Mouse (Mus musculus) ES-E14 (cell line): ENCODE results near the gene Tnfrsf25. TPM values are rescaled to one million over a fixed set of nuclear protein-coding genes. Genes with fewer than 3 reads are reported as not detected.

ENCODE experiments used
- DNase-seq: peaks from one replicate; pipeline ENCODE4 v3.0.0-alpha.2; 2013; ENCODE audit warnings: low read depth, low spot score
- H3K27ac ChIP-seq: 2 replicates; pipeline ENCODE4 v1.5.1; 2012; ENCODE audit warnings: low read depth, mild to moderate bottlenecking, low read length, moderate library complexity, mixed read lengths; ENCODE audit not compliant: poor library complexity, insufficient read depth, severe bottlenecking
- H3K36me3 ChIP-seq: 2 replicates; pipeline ENCODE4 v1.6.1; 2012; ENCODE audit warnings: mild to moderate bottlenecking, low read length, moderate library complexity, mixed read lengths; ENCODE audit not compliant: control insufficient read depth, poor library complexity, insufficient read depth, severe bottlenecking
- H3K4me1 ChIP-seq, 2 experiments: fragments of 150-350 bp in 1 of 2; sonication (generic) in 1 of 2; 2 replicates each; pipeline ENCODE4 v1.6.1; 2012; ENCODE audit warnings: low read length in 2 of 2, mild to moderate bottlenecking in 1 of 2, mixed read lengths in 1 of 2; ENCODE audit not compliant: control insufficient read depth in 2 of 2, insufficient read depth in 2 of 2, poor library complexity in 1 of 2
- H3K4me3 ChIP-seq, 2 experiments: fragments of 150-350 bp in 1 of 2; sonication (generic) in 1 of 2; 2 replicates each; pipeline ENCODE4 v1.5.1; 2012; ENCODE audit warnings: low read length in 2 of 2, low read depth in 1 of 2, mild to moderate bottlenecking in 1 of 2, mixed read lengths in 1 of 2; ENCODE audit not compliant: insufficient read depth in 1 of 2, poor library complexity in 1 of 2, severe bottlenecking in 1 of 2
- H3K9ac ChIP-seq: 2 replicates; pipeline ENCODE4 v1.6.1; 2012; ENCODE audit warnings: low read depth, mild to moderate bottlenecking, low read length, mixed read lengths; ENCODE audit not compliant: poor library complexity, insufficient read depth, severe bottlenecking
- H3K9me3 ChIP-seq: fragments of 150-350 bp; sonication (generic); 2 replicates; pipeline ENCODE4 v1.6.1; 2012; ENCODE audit warnings: low read depth, mild to moderate bottlenecking, low read length; ENCODE audit not compliant: control insufficient read depth, insufficient read depth
- CHD2 ChIP-seq: IDR thresholded peaks from 2 replicates; pipeline ENCODE4 v1.6.1; 2014; ENCODE audit warnings: mild to moderate bottlenecking, low read depth, low read length, inconsistent platforms
- in situ Hi-C, 2 experiments: fragments of 600-800 bp; cut with MboI; formaldehyde crosslinking; loops; one replicate each; pipeline ENCODE4 v1.15.1; 2025; ENCODE audit warnings: low sequenced_read_pairs in 2 of 2, inconsistent platforms in 1 of 2; ENCODE audit not compliant: unreplicated experiment in 2 of 2
- total RNA-seq: library from RNA; depleted of rRNA; stranded (reverse); fragments of 300-350 nt; gene quantifications from 2 replicates; pipeline ENCODE4 v1.2.3, GENCODE M21; 2012; rRNA removed

Gene Tnfrsf25
- total RNA-seq, 1 experiment: 3.8 TPM

DNA sequence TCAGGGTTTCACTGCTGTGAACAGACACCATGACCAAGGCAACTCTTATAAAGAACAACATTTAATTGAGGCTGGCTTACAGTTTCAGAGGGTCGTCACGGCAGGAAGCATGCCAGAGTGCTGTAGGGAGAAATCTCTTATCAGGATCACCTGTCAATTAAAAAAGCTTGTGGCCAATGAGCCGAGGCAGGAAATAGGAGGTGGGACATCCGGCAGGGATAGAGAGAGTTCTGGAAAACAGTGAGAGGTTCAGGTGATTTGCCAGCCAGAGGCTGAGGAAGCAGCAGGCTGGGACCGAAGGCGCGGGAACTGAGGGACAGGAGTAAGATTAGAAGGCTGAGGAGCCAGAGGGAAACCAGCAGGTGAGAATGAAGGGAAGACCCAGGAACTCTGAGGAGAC is 53.4 kb downstream of the Tnfrsf25 start:
- H3K4me3 ChIP-seq: peak overlapping the region in 1 of 2 experiments; percentile 16; a peak in 1 of 4 replicates
- H3K27ac ChIP-seq: no peak overlapping the region
- no peaks in the 10 kb centered on the region for H3K9me3 ChIP-seq
- peaks cover 0 to 8% of the 10 kb centered on the region in 2 experiments; a peak in 1 of 4 replicates for H3K4me1 ChIP-seq
- H3K9ac ChIP-seq: peak overlapping the region; percentile 64; the same call in 1 of the 2 replicates
- no peak for DNase-seq
- TF ChIP-seq CHD2: no peak
- no peaks in the 10 kb centered on the region for H3K36me3 ChIP-seq
- in situ Hi-C loops: no loop called here

Other genes with a start within 250 kb of the Tnfrsf25 start
- 98.2 and 103 TPM in 2 replicates for gene Dnajc11, start 182.2 kb upstream of the Tnfrsf25 start, total RNA-seq
- 7.6 and 12.5 TPM in 2 replicates for gene Thap3, start 126.9 kb upstream of the Tnfrsf25 start, total RNA-seq
- gene Phf13, start 119.7 kb upstream of the Tnfrsf25 start, total RNA-seq: 22.2 and 29.2 TPM in 2 replicates
- 19.7 and 21.0 TPM in 2 replicates for gene Klhl21, start 107.1 kb upstream of the Tnfrsf25 start, total RNA-seq
- gene Zbtb48, start 88.3 kb upstream of the Tnfrsf25 start, total RNA-seq: 18.7 and 31.7 TPM in 2 replicates
- 1.9 and 3.0 TPM in 2 replicates for gene Tas1r1, start 77.4 kb upstream of the Tnfrsf25 start, total RNA-seq
- gene Nol9, start 76.6 kb upstream of the Tnfrsf25 start, total RNA-seq: 70.1 and 81.7 TPM in 2 replicates
- 37.3 and 81.4 TPM in 2 replicates for gene Plekhg5, start 43.4 kb upstream of the Tnfrsf25 start, total RNA-seq
- 5.6 and 6.6 TPM in 2 replicates for gene Espn, start 36.4 kb downstream of the Tnfrsf25 start, total RNA-seq
- 0.32 and 0.58 TPM in 2 replicates for gene Hes2, start 42.9 kb downstream of the Tnfrsf25 start, total RNA-seq
- 38.8 and 51.9 TPM in 2 replicates for gene Acot7, start 62.2 kb downstream of the Tnfrsf25 start, total RNA-seq
- 5.1 and 7.2 TPM in 2 replicates for gene Gpr153, start 158.3 kb downstream of the Tnfrsf25 start, total RNA-seq
- 0.58 and 1.1 TPM in 2 replicates for gene Hes3, start 175.7 kb downstream of the Tnfrsf25 start, total RNA-seq
- 47.7 and 61.4 TPM in 2 replicates for gene Icmt, start 181.3 kb downstream of the Tnfrsf25 start, total RNA-seq
- 4.6 and 9.0 TPM in 2 replicates for gene Rnf207, start 203.1 kb downstream of the Tnfrsf25 start, total RNA-seq
- 1,269 and 1,458 TPM in 2 replicates for gene Rpl22, start 209.8 kb downstream of the Tnfrsf25 start, total RNA-seq
- 3.1 and 5.8 TPM in 2 replicates for gene Chd5, start 222.7 kb downstream of the Tnfrsf25 start, total RNA-seq